Mouse (Mus musculus): ENCODE results near the gene Kcnh4.

DNA sequence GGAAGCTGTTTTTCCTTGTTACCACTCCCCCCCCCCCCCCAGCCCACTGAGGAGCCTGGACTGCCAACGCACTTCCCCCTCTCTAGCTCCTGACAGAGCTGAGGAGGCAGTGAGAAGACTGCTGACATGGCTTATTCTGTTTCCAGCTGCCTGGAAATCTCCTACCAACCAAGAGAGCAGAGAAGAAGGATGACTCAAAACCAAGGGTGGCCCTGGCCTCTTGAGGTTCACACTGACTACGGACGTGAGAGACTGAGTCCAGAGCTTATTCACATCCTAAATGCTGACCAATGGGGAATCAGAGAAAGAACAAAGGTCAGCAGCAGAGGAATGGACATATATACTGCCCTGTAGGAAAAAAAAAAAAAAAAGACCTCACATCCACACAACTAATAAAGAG is 40.4 kb downstream of the Kcnh4 start:
- TF ChIP-seq CTCF (conservative IDR thresholded peaks at IDR 0.05; ENCODE audit: low read length) (no peak), NANOG (IDR thresholded peaks at IDR 0.05; ENCODE audit: borderline replicate concordance, low read length) (no peak)
